Mouse (Mus musculus) testis, adult 2 months (tissue): ENCODE measurements around the gene Ube2t.

Source experiments
- CTCF ChIP-seq: fragments of 200-500 bp; IDR thresholded peaks from 2 replicates; pipeline ENCODE4 v1.5.1; 2012; ENCODE audit warnings: low read depth, mild to moderate bottlenecking, inconsistent platforms, low read length, moderate library complexity; ENCODE audit not compliant: control insufficient read depth, insufficient read depth, insufficient replicate concordance
- POLR2A ChIP-seq: fragments of 200-500 bp; IDR thresholded peaks from 2 replicates; pipeline ENCODE4 v1.6.1; 2012; ENCODE audit warnings: low read depth, mild to moderate bottlenecking, inconsistent platforms, low read length, moderate library complexity; ENCODE audit not compliant: control insufficient read depth

DNA sequence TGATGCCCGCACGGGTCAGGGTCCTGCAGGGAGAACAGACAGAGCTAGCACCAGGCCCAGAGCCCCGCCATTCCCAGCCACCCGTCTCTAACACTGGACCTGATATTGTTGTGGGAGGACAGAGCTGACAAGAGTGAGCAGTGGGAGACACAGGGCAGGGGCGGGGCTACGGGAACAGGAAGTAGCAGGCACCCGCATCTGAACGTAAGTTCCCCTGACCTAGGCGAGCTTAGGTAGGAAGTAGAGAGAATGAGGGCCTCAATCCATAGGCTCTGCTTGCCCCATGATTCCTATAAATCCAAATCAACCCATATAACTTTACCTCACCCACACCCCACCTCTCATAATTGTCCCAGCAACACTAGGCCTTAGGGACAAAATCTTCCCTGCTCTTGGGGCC, 38.2 kb downstream of the Ube2t start:
- TF ChIP-seq CTCF = no peak
- no peak for TF ChIP-seq POLR2A
